Mouse (Mus musculus) embryonic fibroblast, embryonic 13.5 days (primary cell): ENCODE measurements around the gene Ndfip2.

Source experiments
- CTCF ChIP-seq: IDR thresholded peaks from 2 replicates; pipeline ENCODE4 v1.5.1; 2011; ENCODE audit warnings: mild to moderate bottlenecking, control low read depth, low read length, moderate library complexity, borderline replicate concordance; ENCODE audit not compliant: insufficient read depth
- POLR2A ChIP-seq: IDR thresholded peaks from 2 replicates; pipeline ENCODE4 v1.6.1; 2011; ENCODE audit warnings: low read depth, mild to moderate bottlenecking, control low read depth, low read length, moderate library complexity

- TF ChIP-seq POLR2A (no peak), CTCF (no peak)
Measured at GRCm38 (mm10) chr14:105277277-105277676, 18.9 kb downstream of the Ndfip2 start.
